Comparison of ENCODE assay signal across 7 mouse cellular contexts in the genomic region with DNA sequence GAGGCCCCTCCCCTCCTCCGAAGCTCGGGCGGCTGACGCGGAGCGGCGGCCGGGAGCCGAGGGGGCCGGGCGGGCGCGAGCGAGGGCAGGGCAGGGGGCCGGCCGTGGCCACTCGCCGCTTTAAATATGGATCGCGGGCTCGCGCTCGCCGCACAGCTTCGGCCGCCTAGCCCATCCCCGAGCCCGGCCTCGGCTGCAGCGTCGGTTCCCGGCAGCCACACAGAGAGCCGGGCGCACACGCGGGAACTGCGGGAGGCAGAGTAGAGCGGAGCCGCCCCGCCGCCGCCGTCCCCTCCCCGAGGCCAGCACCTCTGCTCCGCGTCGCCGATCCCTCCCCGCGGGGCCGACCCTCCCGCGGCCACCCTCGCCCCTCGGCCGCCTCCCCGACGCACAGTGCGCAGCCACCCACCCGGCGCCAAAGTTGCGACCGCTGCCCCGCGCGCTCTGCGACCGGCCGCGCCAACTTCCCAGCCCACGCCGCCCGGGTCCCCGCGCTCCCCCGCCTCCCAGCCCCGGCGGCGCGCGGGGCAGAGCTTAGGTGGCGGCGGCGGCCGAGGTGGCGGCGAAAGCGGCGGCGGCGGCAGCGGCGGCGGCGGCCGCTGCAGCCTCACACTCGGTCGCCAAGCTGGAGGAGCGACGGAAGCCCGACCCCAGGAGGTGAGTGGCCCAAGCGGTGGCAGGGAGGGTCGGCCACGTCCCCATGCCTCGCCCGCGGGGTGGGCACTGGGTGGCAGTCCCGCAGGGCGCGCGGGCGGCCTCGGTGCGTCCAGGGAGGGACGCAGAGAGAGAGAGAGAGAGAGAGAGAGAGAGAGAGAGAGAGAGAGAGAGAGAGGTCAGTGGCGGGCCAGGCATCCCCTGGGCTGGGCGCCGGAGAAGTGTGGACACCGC. TPM values are rescaled to one million over a fixed set of nuclear protein-coding genes. Genes with fewer than 3 reads are reported as not detected.
DNase-seq lines count a peak whose midpoint lies in the region; ATAC-seq and TF ChIP-seq lines count a peak whose summit lies in the region.

A gene (plus strand): TSS at position 151 of the 888 bp plus-strand sequence.

- H3K9ac ChIP-seq in hindbrain, postnatal 0 days (replicated peaks; ENCODE audit: low read length), result peak within 1 kb of the TSS; percentile 73
- peak within 1 kb of the TSS; percentile 83 for H3K9ac ChIP-seq in limb, embryonic 11.5 days (ENCODE audit: low read length)
- peak within 1 kb of the TSS; percentile 69 for H3K9ac ChIP-seq in midbrain, embryonic 12.5 days (replicated peaks)
- H3K9ac ChIP-seq in stomach, postnatal 0 days (ENCODE audit: low read length), result peak within 1 kb of the TSS; percentile 79

- peak within 1 kb of the TSS; percentile 89 for H3K4me2 ChIP-seq in hindbrain, postnatal 0 days (ENCODE audit: low read depth, low read length)
- H3K4me2 ChIP-seq in limb, embryonic 11.5 days (ENCODE audit: low read depth, severe bottlenecking), result peak within 1 kb of the TSS; percentile 86
- peak within 1 kb of the TSS; percentile 93 for H3K4me2 ChIP-seq in midbrain, embryonic 12.5 days (replicated peaks)
- peak within 1 kb of the TSS; percentile 94 for H3K4me2 ChIP-seq in stomach, postnatal 0 days (replicated peaks; ENCODE audit: low read depth)

- TF ChIP-seq CTCF in hindbrain, postnatal 0 days (IDR thresholded peaks at IDR 0.05; ENCODE audit: low read depth), result no peak
- TF ChIP-seq CTCF in stomach, postnatal 0 days (IDR thresholded peaks at IDR 0.05; ENCODE audit: low read depth), result no peak

- H3K27ac ChIP-seq in hindbrain, postnatal 0 days, result peak within 1 kb of the TSS; percentile 51; the same call in 1 of the 2 replicates
- peak within 1 kb of the TSS; percentile 56; the same call in 1 of the 2 replicates for H3K27ac ChIP-seq in limb, embryonic 11.5 days (replicated peaks; ENCODE audit: low read depth, low read length)
- peak within 1 kb of the TSS; percentile 35; the same call in 1 of the 2 replicates for H3K27ac ChIP-seq in midbrain, embryonic 12.5 days (replicated peaks)
- H3K27ac ChIP-seq in stomach, postnatal 0 days (replicated peaks), result peak within 1 kb of the TSS; percentile 69

- no peaks in the 10 kb centered on the region for H3K4me1 ChIP-seq in hindbrain, postnatal 0 days (ENCODE audit: insufficient read depth, low read length)
- H3K4me1 ChIP-seq in limb, embryonic 11.5 days (ENCODE audit: control insufficient read depth, insufficient read depth, low read length), result no peaks in the 10 kb centered on the region
- H3K4me1 ChIP-seq in midbrain, embryonic 12.5 days, result peaks cover 5% of the 10 kb centered on the region
- H3K4me1 ChIP-seq in stomach, postnatal 0 days (replicated peaks; ENCODE audit: control insufficient read depth, insufficient read depth), result no peaks in the 10 kb centered on the region

- peak; percentile 92 for ATAC-seq in hindbrain, postnatal 0 days
- ATAC-seq in limb, embryonic 11.5 days (ENCODE audit: insufficient number of reproducible peaks, low FRiP score, low TSS enrichment, low read depth), result peak; percentile 83
- peak; percentile 83 for ATAC-seq in midbrain, embryonic 12.5 days (ENCODE audit: low FRiP score, low read depth)
- ATAC-seq in stomach, postnatal 0 days (ENCODE audit: low FRiP score, low TSS enrichment), result peak; percentile 89

- peak within 1 kb of the TSS; percentile 81 for H3K4me3 ChIP-seq in hindbrain, postnatal 0 days (ENCODE audit: low read length)
- peak within 1 kb of the TSS; percentile 69 for H3K4me3 ChIP-seq in limb, embryonic 11.5 days (ENCODE audit: low read depth, low read length)
- peak within 1 kb of the TSS; percentile 90 for H3K4me3 ChIP-seq in midbrain, embryonic 12.5 days
- H3K4me3 ChIP-seq in stomach, postnatal 0 days (ENCODE audit: low read depth, low read length), result peak within 1 kb of the TSS; percentile 76

- H3K9me3 ChIP-seq in hindbrain, postnatal 0 days (ENCODE audit: low read length), result no peaks in the 10 kb centered on the region
- H3K9me3 ChIP-seq in limb, embryonic 11.5 days (ENCODE audit: control insufficient read depth, low read length), result no peaks in the 10 kb centered on the region
- H3K9me3 ChIP-seq in midbrain, embryonic 12.5 days, result no peaks in the 10 kb centered on the region
- H3K9me3 ChIP-seq in stomach, postnatal 0 days (ENCODE audit: control insufficient read depth, low read length), result no peaks in the 10 kb centered on the region

- H3K27me3 ChIP-seq in hindbrain, postnatal 0 days (ENCODE audit: insufficient read depth, low read length), result 0 out of 2 replicates have a peak, but pooled peaks cover 6% of the 10 kb centered on the region
- no peaks in the 10 kb centered on the region for H3K27me3 ChIP-seq in limb, embryonic 11.5 days (ENCODE audit: control insufficient read depth, insufficient read depth, low read length)
- H3K27me3 ChIP-seq in midbrain, embryonic 12.5 days, result peaks cover 33% of the 10 kb centered on the region
- H3K27me3 ChIP-seq in stomach, postnatal 0 days (ENCODE audit: control insufficient read depth, insufficient read depth, low read length), result no peaks in the 10 kb centered on the region

- 2% methylated on average over 71 of the region's 119 CpGs for WGBS in hindbrain, postnatal 0 days
- WGBS in limb, embryonic 11.5 days, result 0% methylated on average over 39 of the region's 119 CpGs
- WGBS in midbrain, embryonic 12.5 days, result under 1% methylated on average over 88 of the region's 119 CpGs
- 1% methylated on average over 87 of the region's 119 CpGs for WGBS in stomach, postnatal 0 days

- peak; percentile 85 for DNase-seq in adrenal gland, postnatal 10 days
- peak; percentile 51 for DNase-seq in cerebellum, adult 9-11 months
- DNase-seq in gastrocnemius, postnatal 10 days, result peak; percentile 71
- DNase-seq in hindbrain, postnatal 0 days (ENCODE audit: low spot score), result peak; percentile 72
- DNase-seq in limb, embryonic 11.5 days (ENCODE audit: low spot score), result peak; percentile 74
- peak; percentile 80 for DNase-seq in stomach, postnatal 0 days (ENCODE audit: low spot score)

- TF ChIP-seq EP300 in stomach, postnatal 0 days (optimal IDR thresholded peaks at IDR 0.05), result no peak

- no peaks in the 10 kb centered on the region for H3K36me3 ChIP-seq in hindbrain, postnatal 0 days (ENCODE audit: insufficient read depth, low read length)
- no peaks in the 10 kb centered on the region for H3K36me3 ChIP-seq in limb, embryonic 11.5 days (ENCODE audit: control insufficient read depth, insufficient read depth, low read length)
- H3K36me3 ChIP-seq in midbrain, embryonic 12.5 days, result no peaks in the 10 kb centered on the region
- no peaks in the 10 kb centered on the region for H3K36me3 ChIP-seq in stomach, postnatal 0 days (ENCODE audit: control insufficient read depth, insufficient read depth, low read length)

RNA-seq across cellular contexts. Expression of the gene that starts here (rescaled TPM):
- 100 to 1,000 TPM in 1 of 2 experiments, 10 to 100 TPM in 1; 99.5 to 108 TPM for total RNA-seq in adrenal gland, postnatal 10 days (2021)
- total RNA-seq in gastrocnemius, postnatal 10 days (2021), result 10 to 100 TPM; 11.3 to 11.7 TPM
- total RNA-seq in hindbrain, postnatal 0 days (2014; rRNA removed), result 68.8 and 73.0 TPM in 2 replicates
- 30.6 and 31.1 TPM in 2 replicates for polyA plus RNA-seq in hindbrain, postnatal 0 days (2015; fragmentation: Nextera tagmentation; extraction: Ambion mirVana)
- polyA plus RNA-seq in limb, embryonic 11.5 days (2014; fragmentation: Nextera tagmentation; extraction: Ambion mirVana), result 1.7 and 1.9 TPM in 2 replicates
- 2.5 and 3.0 TPM in 2 replicates for polyA plus RNA-seq in midbrain, embryonic 12.5 days (2016; fragmentation: Nextera tagmentation; extraction: Ambion mirVana)
- polyA plus RNA-seq in stomach, postnatal 0 days (2015; fragmentation: Nextera tagmentation; extraction: Ambion mirVana), result 6.2 and 6.3 TPM in 2 replicates

Comparison
In these comparisons a context has a peak if more than half of its experiments do, and no peak if none do; other contexts are left out.
1. Peak in every context shown above with its lines: DNase-seq, ATAC-seq, H3K4me3 ChIP-seq and H3K27ac ChIP-seq.